Mouse (Mus musculus): ENCODE data around the gene Npcd. TPM values are rescaled to one million over a fixed set of nuclear protein-coding genes. Genes with fewer than 3 reads are reported as not detected.

Npcd gene
- polyA plus RNA-seq, 1 experiment, result 0.50 TPM

GRCm38 (mm10) chr15:79777749-79778148 is 56.3 kb downstream of the Npcd start, which contains the start of gene Dnal4:
Gene Dnal4 (minus strand): TSS chr15:79777849.
- H3K4me3 ChIP-seq (replicated peaks; ENCODE audit: extremely low read depth, low read depth, low read length), result no peak within 1 kb of the TSS
- peaks cover 3% of the 10 kb centered on the region for H3K4me1 ChIP-seq (ENCODE audit: control insufficient read depth, insufficient read depth, low read length)
- no peak for TF ChIP-seq CTCF (IDR thresholded peaks at IDR 0.05; ENCODE audit: insufficient read depth, low read length)
- no peak for TF ChIP-seq POLR2A (IDR thresholded peaks at IDR 0.05; ENCODE audit: borderline replicate concordance, extremely low read depth, low read depth, low read length)
- no peak for DNase-seq

- no peak overlapping the region for H3K4me3 ChIP-seq (replicated peaks; ENCODE audit: extremely low read depth, low read depth, low read length)
- peaks cover 3% of the 10 kb centered on the region for H3K4me1 ChIP-seq (ENCODE audit: control insufficient read depth, insufficient read depth, low read length)
- TF ChIP-seq CTCF (IDR thresholded peaks at IDR 0.05; ENCODE audit: insufficient read depth, low read length), result no peak
- WGBS, result 63% methylated on average over 7 of the region's 7 CpGs
- DNase-seq, result no peak
Measured at GRCm38 (mm10) chr15:79775662-79776061, 58.4 kb downstream of the Npcd start.

DNA sequence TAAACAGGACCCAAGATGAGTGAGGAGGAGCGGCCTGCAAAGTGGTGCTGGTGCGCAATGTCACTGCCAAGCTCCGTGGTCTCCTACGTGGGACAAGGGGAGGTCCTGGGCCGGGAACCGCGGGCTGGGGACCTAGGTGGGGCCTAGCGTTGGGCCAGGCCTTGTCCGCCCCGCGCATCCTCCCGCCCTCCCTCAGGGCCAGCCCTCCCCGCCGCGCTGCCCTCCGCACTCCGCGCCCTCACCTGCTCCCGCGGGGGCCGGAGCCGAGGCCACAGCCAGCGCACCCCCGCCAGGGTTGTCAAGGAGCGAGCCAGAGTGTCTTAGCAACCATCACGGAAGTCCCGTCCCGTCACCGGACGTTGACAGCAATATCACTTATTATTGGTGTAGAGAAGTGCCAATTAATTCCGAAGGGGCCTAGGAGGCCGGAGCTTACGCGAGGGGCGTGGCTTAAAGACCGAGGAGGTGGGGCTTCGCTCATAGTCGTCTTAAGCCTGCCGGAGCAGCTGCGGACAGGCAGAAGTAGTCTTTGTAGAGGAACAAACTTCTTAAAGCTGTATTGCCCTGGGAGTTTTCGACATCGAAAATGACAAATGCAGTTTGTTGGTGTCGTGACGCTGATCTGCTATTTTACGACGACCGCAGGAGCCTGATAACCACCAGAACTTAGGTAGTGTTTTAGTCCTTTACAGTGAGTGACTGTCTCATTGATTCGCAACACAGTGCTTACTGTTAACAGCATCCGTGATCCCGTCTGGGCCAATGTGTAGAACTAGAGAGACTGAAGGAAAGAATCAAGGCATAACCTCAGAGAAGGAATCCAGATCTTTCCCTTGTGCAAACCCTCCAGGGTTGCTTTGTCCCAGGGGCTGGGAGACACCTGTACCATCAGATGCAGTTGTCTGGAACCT is 59.7 kb downstream of the Npcd start:
- DNase-seq, result peak; percentile 94
- peak overlapping the region; percentile 87 for H3K4me3 ChIP-seq (replicated peaks; ENCODE audit: extremely low read depth, low read depth, low read length)
- peaks cover 3% of the 10 kb centered on the region for H3K4me1 ChIP-seq (ENCODE audit: control insufficient read depth, insufficient read depth, low read length)
- no peak for TF ChIP-seq CTCF (IDR thresholded peaks at IDR 0.05; ENCODE audit: insufficient read depth, low read length)
- peak; percentile 46; the same call in 1 of the 2 replicates for TF ChIP-seq POLR2A (IDR thresholded peaks at IDR 0.05; ENCODE audit: borderline replicate concordance, extremely low read depth, low read depth, low read length)
- WGBS, result under 1% methylated on average over 50 of the region's 50 CpGs

- no peak for DNase-seq
- Histone ChIP-seq H3K4me1 (ENCODE audit: control insufficient read depth, insufficient read depth, low read length) (peaks cover 10% of the 10 kb centered on the region), H3K4me3 (replicated peaks; ENCODE audit: extremely low read depth, low read depth, low read length) (no peak overlapping the region)
- WGBS, result 60% methylated on average over 21 of the region's 21 CpGs
- no peak for TF ChIP-seq POLR2A (IDR thresholded peaks at IDR 0.05; ENCODE audit: borderline replicate concordance, extremely low read depth, low read depth, low read length)
- TF ChIP-seq CTCF (IDR thresholded peaks at IDR 0.05; ENCODE audit: insufficient read depth, low read length), result no peak
Measured at GRCm38 (mm10) chr15:79770629-79771240, 63.3 kb downstream of the Npcd start.

DNA sequence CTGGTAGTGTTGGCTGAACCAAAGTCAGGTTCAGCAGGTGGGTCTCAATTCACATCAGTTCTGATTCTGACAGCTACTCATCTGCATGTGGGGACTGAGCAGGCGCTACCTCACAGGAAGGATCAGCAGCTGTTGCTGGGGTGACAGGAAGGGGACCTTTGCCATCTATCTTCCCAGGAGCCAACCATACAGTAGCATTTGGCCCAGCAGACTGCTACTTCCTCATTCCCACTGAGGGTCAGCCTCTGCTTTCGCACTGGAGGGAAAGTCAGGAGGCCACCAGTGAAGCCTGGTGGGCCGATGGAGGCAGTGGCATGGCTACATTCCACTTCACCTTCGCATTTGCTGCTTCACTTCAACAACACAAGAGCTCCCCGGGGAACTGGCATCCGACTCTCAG is 65.7 kb downstream of the Npcd start:
- H3K4me1 ChIP-seq (ENCODE audit: control insufficient read depth, insufficient read depth, low read length), result peaks cover 7% of the 10 kb centered on the region
- WGBS, result 45% methylated on average over 6 of the region's 6 CpGs
- no peak for DNase-seq
- TF ChIP-seq CTCF (IDR thresholded peaks at IDR 0.05; ENCODE audit: insufficient read depth, low read length) (no peak), POLR2A (IDR thresholded peaks at IDR 0.05; ENCODE audit: borderline replicate concordance, extremely low read depth, low read depth, low read length) (no peak)
- no peak overlapping the region for H3K4me3 ChIP-seq (replicated peaks; ENCODE audit: extremely low read depth, low read depth, low read length)

GRCm38 (mm10) chr15:79767327-79767961 is 66.6 kb downstream of the Npcd start:
- Histone ChIP-seq H3K4me3 (replicated peaks; ENCODE audit: extremely low read depth, low read depth, low read length) (no peak overlapping the region), H3K4me1 (ENCODE audit: control insufficient read depth, insufficient read depth, low read length) (peaks cover 6% of the 10 kb centered on the region)
- no peak for DNase-seq
- WGBS, result 62% methylated on average over 16 of the region's 16 CpGs
- no peak for TF ChIP-seq CTCF (IDR thresholded peaks at IDR 0.05; ENCODE audit: insufficient read depth, low read length)
- TF ChIP-seq POLR2A (IDR thresholded peaks at IDR 0.05; ENCODE audit: borderline replicate concordance, extremely low read depth, low read depth, low read length), result no peak

DNA sequence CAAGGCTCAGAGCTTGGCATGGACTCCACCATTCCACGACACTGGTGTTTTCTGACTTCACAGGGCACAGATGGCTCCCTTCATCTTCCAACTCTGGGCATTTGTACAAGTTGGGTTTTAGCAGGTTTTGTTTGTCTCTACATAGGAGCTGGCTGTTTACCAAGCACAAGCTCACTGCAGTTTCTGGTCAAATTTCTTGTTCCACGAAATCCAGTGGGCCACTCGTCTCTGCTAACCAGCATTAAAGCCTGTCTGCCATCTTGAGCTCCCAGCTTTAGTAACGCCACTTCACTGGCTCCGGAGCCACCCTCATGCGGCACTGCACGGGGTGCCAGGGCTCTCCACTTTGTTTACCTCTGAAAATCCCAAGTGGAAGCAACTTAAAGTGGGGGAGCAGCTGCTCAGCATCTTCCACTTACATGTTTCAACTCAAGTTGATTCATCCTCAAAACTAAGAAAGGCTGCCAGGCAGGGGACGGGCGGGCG is 67.4 kb downstream of the Npcd start:
- no peak overlapping the region for H3K4me3 ChIP-seq (replicated peaks; ENCODE audit: extremely low read depth, low read depth, low read length)
- TF ChIP-seq POLR2A (IDR thresholded peaks at IDR 0.05; ENCODE audit: borderline replicate concordance, extremely low read depth, low read depth, low read length) (no peak), CTCF (IDR thresholded peaks at IDR 0.05; ENCODE audit: insufficient read depth, low read length) (no peak)
- 59% methylated on average over 10 of the region's 10 CpGs for WGBS
- H3K4me1 ChIP-seq (ENCODE audit: control insufficient read depth, insufficient read depth, low read length), result peaks cover 6% of the 10 kb centered on the region
- DNase-seq, result no peak

GRCm38 (mm10) chr15:79766168-79766567 is 67.9 kb downstream of the Npcd start:
- DNase-seq, result no peak
- Histone ChIP-seq H3K4me1 (ENCODE audit: control insufficient read depth, insufficient read depth, low read length) (peaks cover 6% of the 10 kb centered on the region), H3K4me3 (replicated peaks; ENCODE audit: extremely low read depth, low read depth, low read length) (no peak overlapping the region)
- TF ChIP-seq CTCF (IDR thresholded peaks at IDR 0.05; ENCODE audit: insufficient read depth, low read length) (no peak), POLR2A (IDR thresholded peaks at IDR 0.05; ENCODE audit: borderline replicate concordance, extremely low read depth, low read depth, low read length) (no peak)
- WGBS, result 55% methylated on average over 9 of the region's 10 CpGs

DNA sequence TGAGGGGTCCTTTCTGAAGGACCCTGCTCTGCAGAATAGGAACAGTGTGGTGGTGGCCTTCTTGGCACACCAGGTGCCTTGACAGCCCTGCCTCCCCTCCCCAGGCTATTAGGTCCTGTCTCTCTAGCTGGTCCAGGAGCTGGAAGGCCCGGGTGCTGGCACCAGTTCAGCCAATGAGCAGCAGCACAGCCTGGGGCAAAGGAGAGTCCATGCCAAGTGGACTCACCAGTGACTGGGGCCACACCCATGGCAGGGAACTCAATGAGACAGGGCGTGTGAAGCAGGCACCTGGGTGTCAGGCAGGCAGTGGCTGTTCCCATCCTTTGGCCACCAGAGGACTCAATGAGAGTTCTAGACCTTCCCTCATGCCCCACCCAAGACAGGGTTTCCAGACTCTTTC is 68.7 kb downstream of the Npcd start:
- no peak for TF ChIP-seq CTCF (IDR thresholded peaks at IDR 0.05; ENCODE audit: insufficient read depth, low read length)
- no peak for TF ChIP-seq POLR2A (IDR thresholded peaks at IDR 0.05; ENCODE audit: borderline replicate concordance, extremely low read depth, low read depth, low read length)
- DNase-seq, result no peak
- Histone ChIP-seq H3K4me1 (ENCODE audit: control insufficient read depth, insufficient read depth, low read length) (peaks cover 6% of the 10 kb centered on the region), H3K4me3 (replicated peaks; ENCODE audit: extremely low read depth, low read depth, low read length) (no peak overlapping the region)
- WGBS, result 55% methylated on average over 2 of the region's 2 CpGs

Measured in lung, adult 2 months (tissue).